Mouse (Mus musculus): ENCODE results near the gene Csrp1. TPM values are rescaled to one million over a fixed set of nuclear protein-coding genes. Genes with fewer than 3 reads are reported as not detected.

The Csrp1 gene
- polyA plus RNA-seq, 1 experiment, result 219 TPM

DNA sequence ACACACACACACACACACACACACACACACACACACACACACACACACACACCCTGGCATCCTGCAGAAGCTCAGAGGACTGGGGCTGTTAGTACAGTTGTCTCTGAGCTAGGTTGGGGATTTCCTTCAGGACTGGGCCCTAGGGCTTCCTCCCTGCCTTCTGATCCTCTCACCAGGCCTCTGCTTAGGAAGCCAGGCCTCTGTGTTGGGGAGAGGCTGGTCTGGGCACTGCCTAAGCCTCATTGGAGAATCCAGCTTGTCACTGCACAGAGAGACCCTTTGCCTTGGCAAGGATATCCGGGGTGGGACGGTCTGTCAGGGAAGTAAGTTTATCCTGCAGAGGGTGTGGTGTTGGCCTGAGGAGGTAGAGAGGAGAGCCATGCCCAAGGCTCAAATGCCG, 10.4 kb downstream of the Csrp1 start:
- Histone ChIP-seq H3K4me2 (ENCODE audit: low read depth) (peak overlapping the region; percentile 92), H3K79me2 (ENCODE audit: control insufficient read depth, insufficient read depth) (peaks cover 61% of the 10 kb centered on the region), H3ac (ENCODE audit: control insufficient read depth, insufficient read length) (no peak overlapping the region), H3K27me3 (ENCODE audit: control insufficient read depth, insufficient read depth, insufficient read length) (no peaks in the 10 kb centered on the region), H3K4me3 (peak overlapping the region; percentile 73), H3K36me3 (ENCODE audit: control insufficient read depth, insufficient read depth) (no peaks in the 10 kb centered on the region)
- TF ChIP-seq POLR2A (IDR thresholded peaks at IDR 0.05; ENCODE audit: insufficient read length, low read depth) (no peak), SRF (IDR thresholded peaks at IDR 0.05; ENCODE audit: control insufficient read depth, insufficient read length, low read depth) (no peak), TCF12 (IDR thresholded peaks at IDR 0.05; ENCODE audit: insufficient read depth, poor library complexity, severe bottlenecking) (no peak), REST (IDR thresholded peaks at IDR 0.05; ENCODE audit: insufficient read depth, insufficient read length) (no peak), MYOD1 (IDR thresholded peaks at IDR 0.05; ENCODE audit: control insufficient read depth in 1 of 3, insufficient read length in 2 of 3, low read depth in 2 of 3) (no peak), CEBPB (IDR thresholded peaks at IDR 0.05; ENCODE audit: insufficient read depth, poor library complexity, severe bottlenecking) (no peak), TCF3 (IDR thresholded peaks at IDR 0.05; ENCODE audit: insufficient read length, low read depth) (no peak), MAX (IDR thresholded peaks at IDR 0.05; ENCODE audit: low read depth) (no peak), MYOG (IDR thresholded peaks at IDR 0.05; ENCODE audit: control insufficient read depth in 1 of 3, insufficient read depth in 1 of 3, insufficient read length in 2 of 3, low read depth in 2 of 3) (no peak), E2F4 (IDR thresholded peaks at IDR 0.05; ENCODE audit: insufficient read depth) (no peak), POLR2AphosphoS2 (IDR thresholded peaks at IDR 0.05; ENCODE audit: insufficient read length, low read depth) (no peak), USF1 (IDR thresholded peaks at IDR 0.05; ENCODE audit: low read depth) (no peak)

GRCm38 (mm10) chr1:135731393-135731792, 11.5 kb downstream of the Csrp1 start:
- Histone ChIP-seq H3ac (ENCODE audit: control insufficient read depth, insufficient read length) (no peak overlapping the region), H3K4me2 (ENCODE audit: low read depth) (peak overlapping the region; percentile 92), H3K79me2 (ENCODE audit: control insufficient read depth, insufficient read depth) (peaks cover 72% of the 10 kb centered on the region), H3K36me3 (ENCODE audit: control insufficient read depth, insufficient read depth) (no peaks in the 10 kb centered on the region), H3K4me3 (peak overlapping the region; percentile 73), H3K27me3 (ENCODE audit: control insufficient read depth, insufficient read depth, insufficient read length) (no peaks in the 10 kb centered on the region)
- TF ChIP-seq E2F4 (IDR thresholded peaks at IDR 0.05; ENCODE audit: insufficient read depth) (no peak), CEBPB (IDR thresholded peaks at IDR 0.05; ENCODE audit: insufficient read depth, poor library complexity, severe bottlenecking) (no peak), MYOG (IDR thresholded peaks at IDR 0.05; ENCODE audit: control insufficient read depth in 1 of 3, insufficient read depth in 1 of 3, insufficient read length in 2 of 3, low read depth in 2 of 3) (no peak), MAX (IDR thresholded peaks at IDR 0.05; ENCODE audit: low read depth) (no peak), POLR2A (IDR thresholded peaks at IDR 0.05; ENCODE audit: insufficient read length, low read depth) (no peak), TCF12 (IDR thresholded peaks at IDR 0.05; ENCODE audit: insufficient read depth, poor library complexity, severe bottlenecking) (no peak), POLR2AphosphoS2 (IDR thresholded peaks at IDR 0.05; ENCODE audit: insufficient read length, low read depth) (no peak), SRF (IDR thresholded peaks at IDR 0.05; ENCODE audit: control insufficient read depth, insufficient read length, low read depth) (no peak), REST (IDR thresholded peaks at IDR 0.05; ENCODE audit: insufficient read depth, insufficient read length) (no peak), TCF3 (IDR thresholded peaks at IDR 0.05; ENCODE audit: insufficient read length, low read depth) (no peak), USF1 (IDR thresholded peaks at IDR 0.05; ENCODE audit: low read depth) (no peak)

DNA sequence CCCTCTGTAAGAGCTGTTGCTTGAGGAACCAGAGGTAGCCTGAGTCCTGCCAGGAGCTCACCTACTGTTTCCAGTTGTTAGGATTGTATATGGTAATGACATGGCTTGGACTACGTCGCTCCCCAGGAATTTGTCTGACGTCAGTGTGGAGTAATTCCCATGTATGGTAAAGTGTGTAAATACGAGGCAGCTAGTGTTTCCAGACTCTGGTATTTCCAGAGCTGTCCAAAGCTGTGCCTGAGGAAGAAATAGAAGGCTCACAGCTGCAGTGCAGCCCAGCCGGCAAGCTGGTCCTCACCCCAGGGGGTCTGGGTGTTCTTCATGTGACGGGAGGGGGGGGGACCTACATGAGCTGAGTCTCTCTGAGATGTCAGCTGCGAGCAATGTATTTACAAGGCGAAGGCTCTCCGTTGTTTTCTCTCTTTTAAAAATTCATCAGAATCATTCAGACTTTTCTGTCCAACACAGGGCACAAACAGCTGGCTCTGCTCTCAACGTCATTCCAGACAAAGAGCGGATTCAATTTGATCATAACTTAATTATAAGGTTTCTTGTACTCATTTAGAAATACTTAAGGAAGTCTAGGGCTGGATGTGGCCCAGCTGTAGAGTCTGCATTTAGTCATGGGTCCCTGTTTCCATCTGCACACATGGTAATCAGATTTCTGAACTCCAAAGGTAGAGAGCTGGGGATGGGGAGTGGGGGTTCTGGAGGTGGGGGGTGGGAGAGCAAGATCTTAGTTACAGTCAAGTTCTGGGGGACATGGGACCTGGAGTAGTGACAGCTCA, 12.2 kb downstream of the Csrp1 start:
- no peaks in the 10 kb centered on the region for H3K36me3 ChIP-seq (ENCODE audit: control insufficient read depth, insufficient read depth)
- H3K4me2 ChIP-seq (ENCODE audit: low read depth), result peak overlapping the region; percentile 92
- peak; percentile 39 for TF ChIP-seq POLR2A (IDR thresholded peaks at IDR 0.05; ENCODE audit: insufficient read length, low read depth)
- TF ChIP-seq CEBPB (IDR thresholded peaks at IDR 0.05; ENCODE audit: insufficient read depth, poor library complexity, severe bottlenecking), result 0 out of 2 replicates have a peak, but pooled peaks have one; percentile 18
- no peak for TF ChIP-seq USF1 (IDR thresholded peaks at IDR 0.05; ENCODE audit: low read depth)
- peak; percentile 98 for TF ChIP-seq SRF (IDR thresholded peaks at IDR 0.05; ENCODE audit: control insufficient read depth, insufficient read length, low read depth)
- peak in 2 of 3 experiments; percentile 49 to 51 for TF ChIP-seq MYOD1 (IDR thresholded peaks at IDR 0.05; ENCODE audit: control insufficient read depth in 1 of 3, insufficient read length in 2 of 3, low read depth in 2 of 3)
- TF ChIP-seq TCF12 (IDR thresholded peaks at IDR 0.05; ENCODE audit: insufficient read depth, poor library complexity, severe bottlenecking), result no peak
- TF ChIP-seq MAX (IDR thresholded peaks at IDR 0.05; ENCODE audit: low read depth), result no peak
- H3K79me2 ChIP-seq (ENCODE audit: control insufficient read depth, insufficient read depth), result peaks cover 79% of the 10 kb centered on the region
- H3ac ChIP-seq (ENCODE audit: control insufficient read depth, insufficient read length), result no peak overlapping the region
- H3K4me3 ChIP-seq, result peak overlapping the region; percentile 73
- no peaks in the 10 kb centered on the region for H3K27me3 ChIP-seq (ENCODE audit: control insufficient read depth, insufficient read depth, insufficient read length)

DNA sequence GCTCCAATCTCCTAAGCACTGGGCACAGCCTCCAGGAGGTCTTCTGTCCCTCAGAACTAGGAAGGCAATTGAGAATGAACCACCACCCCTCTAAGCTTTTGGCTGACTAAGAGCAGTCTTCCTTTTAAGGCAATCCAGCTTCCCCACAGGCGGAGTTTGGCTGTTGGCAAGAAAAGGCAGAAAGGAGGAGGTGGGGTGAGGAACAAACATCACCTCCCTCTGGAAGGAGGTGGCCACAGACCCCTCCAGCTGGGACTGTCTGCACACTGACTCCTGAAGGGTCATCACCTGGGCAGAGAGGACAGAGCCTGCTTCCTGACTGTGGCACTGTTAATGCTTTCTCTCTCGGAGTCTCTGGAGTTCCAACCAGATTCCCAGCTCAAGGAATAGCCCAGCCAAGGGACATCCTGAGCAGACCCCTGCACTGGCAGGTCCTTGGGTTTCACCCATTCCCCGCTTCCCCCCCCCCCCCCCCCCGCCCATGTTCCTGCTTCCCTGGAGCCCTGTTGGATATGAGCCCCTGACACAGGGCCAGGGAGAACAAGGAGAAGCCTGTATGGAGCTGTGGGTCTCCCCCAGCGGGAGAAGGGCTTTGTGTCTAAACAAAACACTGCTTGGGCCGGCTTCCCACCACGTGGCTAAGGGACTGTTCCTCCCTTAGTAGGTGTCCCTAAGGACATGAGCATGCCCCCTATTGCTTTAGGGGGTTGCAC, 14.5 kb downstream of the Csrp1 start:
- Histone ChIP-seq H3K4me2 (ENCODE audit: low read depth) (peak overlapping the region; percentile 92), H3K36me3 (ENCODE audit: control insufficient read depth, insufficient read depth) (peaks cover 11% of the 10 kb centered on the region), H3K27me3 (ENCODE audit: control insufficient read depth, insufficient read depth, insufficient read length) (no peaks in the 10 kb centered on the region), H3ac (ENCODE audit: control insufficient read depth, insufficient read length) (no peak overlapping the region), H3K4me3 (no peak overlapping the region), H3K79me2 (ENCODE audit: control insufficient read depth, insufficient read depth) (peaks cover 96% of the 10 kb centered on the region)
- peak; percentile 96 for TF ChIP-seq SRF (IDR thresholded peaks at IDR 0.05; ENCODE audit: control insufficient read depth, insufficient read length, low read depth)
- no peak for TF ChIP-seq POLR2A (IDR thresholded peaks at IDR 0.05; ENCODE audit: insufficient read length, low read depth)
